Mouse (Mus musculus) stomach, postnatal 0 days (tissue): ENCODE data around the gene Gsk3a. TPM values are rescaled to one million over a fixed set of nuclear protein-coding genes. Genes with fewer than 3 reads are reported as not detected.
A peak's percentile ranks its signal among the peaks of the same experiment; 100 is the strongest.

Source experiments
- ATAC-seq: fragments of 200-750 bp; cut with Nextera tagmentation; 2 replicates; pipeline ENCODE4 v1.8.0; 2017; ENCODE audit not compliant: low FRiP score, low TSS enrichment
- DNase-seq: peaks from one replicate; pipeline ENCODE4 v3.0.0-alpha.2; 2016; ENCODE audit warnings: low spot score
- H3K27ac ChIP-seq: fragments of 300-500 bp; sonication (generic); replicated peaks from 2 replicates; pipeline ENCODE4 v1.5.1; 2014; ENCODE audit warnings: mild to moderate bottlenecking, control low read depth
- H3K27me3 ChIP-seq: fragments of 300-500 bp; sonication (generic); 2 replicates; pipeline ENCODE4 v1.6.1; 2014; ENCODE audit warnings: low read length; ENCODE audit not compliant: control insufficient read depth, insufficient read depth
- H3K36me3 ChIP-seq: fragments of 300-500 bp; sonication (generic); 2 replicates; pipeline ENCODE4 v1.6.1; 2014; ENCODE audit warnings: low read length, mixed read lengths; ENCODE audit not compliant: control insufficient read depth, insufficient read depth
- H3K4me1 ChIP-seq: fragments of 300-500 bp; sonication (generic); replicated peaks from 2 replicates; pipeline ENCODE4 v1.6.1; 2014; ENCODE audit warnings: antibody characterized with exemption; ENCODE audit not compliant: control insufficient read depth, insufficient read depth
- H3K4me2 ChIP-seq: fragments of 300-500 bp; sonication (generic); replicated peaks from 2 replicates; pipeline ENCODE4 v1.6.1; 2014; ENCODE audit warnings: low read depth, mild to moderate bottlenecking, control low read depth, moderate library complexity
- H3K4me3 ChIP-seq: fragments of 300-500 bp; sonication (generic); 2 replicates; pipeline ENCODE4 v1.5.1; 2014; ENCODE audit warnings: low read depth, low read length, control low read depth
- H3K9ac ChIP-seq: fragments of 300-500 bp; sonication (generic); 2 replicates; pipeline ENCODE4 v1.6.1; 2014; ENCODE audit warnings: mild to moderate bottlenecking, low read length, control low read depth, mixed read lengths
- H3K9me3 ChIP-seq: fragments of 300-500 bp; sonication (generic); 2 replicates; pipeline ENCODE4 v1.6.1; 2016; ENCODE audit warnings: low read length; ENCODE audit not compliant: control insufficient read depth
- CTCF ChIP-seq: IDR thresholded peaks from 2 replicates; pipeline ENCODE4 v1.5.1; 2016; ENCODE audit warnings: antibody characterized with exemption, low read depth, mild to moderate bottlenecking, moderate library complexity
- EP300 ChIP-seq: optimal IDR thresholded peaks from 2 replicates; pipeline ENCODE3; 2016; ENCODE audit warnings: antibody characterized with exemption
- WGBS: fragments of 180-500 bp; shearing (Covaris S2); extraction: QIAGEN DNeasy Blood & Tissue Kit; methylation state at CpG from one replicate; pipeline ENCODE4 v1.1.7; 2014; 5-methylcytosine and 5-hydroxymethylcytosine counted together
- polyA plus RNA-seq: library from polyadenylated mRNA; unstranded; fragments of >200 nt; fragmentation: Nextera tagmentation; extraction: Ambion mirVana; gene quantifications from 2 replicates; pipeline ENCODE4 v1.2.1, GENCODE M21; 2015

The Gsk3a gene
- polyA plus RNA-seq, 1 experiment from 2014 or later, result 5.1 TPM

- no peaks in the 10 kb centered on the region for H3K27me3 ChIP-seq
- TF ChIP-seq EP300, result no peak
- TF ChIP-seq CTCF, result peak; percentile 41
- peak within 1 kb of the TSS; percentile 88 for H3K27ac ChIP-seq
- H3K4me2 ChIP-seq, result peak within 1 kb of the TSS; percentile 85
- H3K9ac ChIP-seq, result peak within 1 kb of the TSS; percentile 79
- DNase-seq (peak; percentile 98), ATAC-seq (peak; percentile 89)
- under 1% methylated on average over 42 of the region's 45 CpGs for WGBS
- peak within 1 kb of the TSS; percentile 74 for H3K4me3 ChIP-seq
- H3K36me3 ChIP-seq, result peaks cover 12% of the 10 kb centered on the region; the same call in 1 of the 2 replicates
- peaks cover 11% of the 10 kb centered on the region for H3K4me1 ChIP-seq
- H3K9me3 ChIP-seq, result no peaks in the 10 kb centered on the region
Observed at GRCm38 (mm10) chr7:25221102-25221883, 16.4 kb downstream of the Gsk3a start, which contains the start of gene Zfp526. TSS of gene Zfp526 (plus strand) at chr7:25221425.

DNA sequence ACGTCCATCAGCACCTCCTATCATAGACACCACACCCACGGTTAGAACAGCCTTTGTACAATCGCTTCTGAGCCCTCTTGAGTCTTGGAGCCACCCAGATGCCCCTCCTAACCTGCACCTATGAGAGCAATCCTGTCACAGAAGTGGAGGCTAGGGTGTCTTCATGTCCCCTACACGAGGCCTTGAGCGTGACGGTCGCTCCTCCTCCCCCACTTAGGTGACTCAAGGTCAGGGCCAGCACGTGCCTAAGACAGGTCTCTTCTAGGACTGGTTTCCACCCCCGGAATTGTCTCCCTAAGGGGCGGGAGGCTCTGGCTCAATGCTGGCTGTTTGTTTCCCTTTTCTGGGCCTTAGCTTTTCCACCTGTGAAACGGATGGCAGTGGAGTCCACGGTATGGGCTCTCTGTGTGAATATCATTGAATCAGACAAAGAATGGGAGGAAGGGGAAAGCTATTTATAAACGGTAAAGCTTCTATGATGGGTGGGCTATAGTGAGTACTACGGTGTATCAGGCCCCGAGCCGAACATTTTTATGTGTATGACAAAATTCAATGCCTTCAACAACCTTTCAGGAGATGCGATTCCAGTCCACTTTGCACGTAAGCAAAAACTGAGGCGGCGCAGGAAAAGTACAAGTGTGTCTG, 17.1 kb downstream of the Gsk3a start, which contains the start of gene Dedd2:
Gene Dedd2 (minus strand): TSS at position 159 of the 645 bp plus-strand sequence.
- H3K9ac ChIP-seq, result peak within 1 kb of the TSS; percentile 82
- no peaks in the 10 kb centered on the region for H3K9me3 ChIP-seq
- peaks cover 7% of the 10 kb centered on the region; the same call in 1 of the 2 replicates for H3K36me3 ChIP-seq
- H3K4me2 ChIP-seq, result peak within 1 kb of the TSS; percentile 85
- peak within 1 kb of the TSS; percentile 88 for H3K27ac ChIP-seq
- H3K4me3 ChIP-seq, result peak within 1 kb of the TSS; percentile 74
- no peaks in the 10 kb centered on the region for H3K27me3 ChIP-seq
- no peak for ATAC-seq
- H3K4me1 ChIP-seq, result peaks cover 11% of the 10 kb centered on the region
- WGBS, result 3% methylated on average over 20 of the region's 20 CpGs
- peak; percentile 60 for DNase-seq
- TF ChIP-seq EP300, result no peak
- no peak for TF ChIP-seq CTCF

DNA sequence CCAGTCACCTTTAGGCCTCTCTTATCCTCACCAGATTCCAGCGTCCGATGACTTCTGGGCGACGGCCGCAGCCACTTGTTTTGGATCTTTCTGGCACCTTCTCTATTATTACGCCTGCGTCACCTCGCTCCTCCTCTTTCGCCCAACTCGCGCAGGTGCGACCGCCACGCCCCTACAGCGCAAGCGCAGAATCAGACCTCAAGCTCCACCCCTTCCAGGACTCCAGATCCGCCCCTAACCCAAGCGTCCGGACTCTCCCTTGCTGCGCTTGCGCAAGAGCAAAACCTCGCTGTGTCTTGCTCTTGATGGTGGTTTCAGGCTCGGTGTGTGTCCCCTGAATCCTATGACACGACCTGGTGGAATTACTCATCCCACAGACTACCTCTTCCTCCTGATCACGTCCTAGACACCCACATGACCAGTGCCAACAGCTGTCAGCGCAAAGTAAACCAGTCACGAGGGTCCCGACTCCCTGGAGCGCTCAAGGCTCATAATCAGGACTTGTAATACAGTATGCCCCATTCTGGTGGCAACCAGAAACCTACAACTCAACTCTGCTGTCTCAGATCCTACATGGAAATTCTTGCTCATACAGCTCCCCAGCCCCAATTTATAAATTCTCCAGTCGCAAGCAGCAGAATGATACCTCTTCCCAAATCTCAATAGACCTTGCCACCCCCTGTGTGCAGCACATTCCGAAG, 17.7 kb downstream of the Gsk3a start:
- Histone ChIP-seq H3K9ac (peak overlapping the region; percentile 82), H3K9me3 (no peaks in the 10 kb centered on the region), H3K36me3 (peaks cover 3% of the 10 kb centered on the region; the same call in 1 of the 2 replicates), H3K27me3 (no peaks in the 10 kb centered on the region), H3K4me2 (peak overlapping the region; percentile 85), H3K4me3 (peak overlapping the region; percentile 72), H3K27ac (peak overlapping the region; percentile 88), H3K4me1 (peaks cover 11% of the 10 kb centered on the region)
- ATAC-seq (peak; percentile 79), DNase-seq (peak; percentile 97)
- WGBS, result 2% methylated on average over 31 of the region's 31 CpGs
- TF ChIP-seq EP300, result no peak
- TF ChIP-seq CTCF, result no peak

DNA sequence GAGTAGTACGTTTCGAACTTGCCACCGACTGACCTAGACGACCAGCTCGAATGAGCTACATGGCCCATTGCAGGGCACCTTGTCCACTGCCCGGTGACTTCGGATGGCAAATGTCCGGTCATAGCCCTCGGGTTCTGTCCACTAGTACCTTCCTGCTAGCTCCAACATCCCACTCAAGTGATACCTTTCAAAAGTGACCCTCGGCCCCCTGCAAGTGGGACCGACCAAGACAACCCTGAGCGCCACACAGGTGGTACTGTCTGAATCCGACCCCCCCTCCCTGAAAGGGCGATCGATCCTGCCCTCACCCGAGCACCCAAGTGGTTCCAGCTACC, 18.3 kb downstream of the Gsk3a start:
- H3K27me3 ChIP-seq, result no peaks in the 10 kb centered on the region
- peak overlapping the region; percentile 88 for H3K27ac ChIP-seq
- peaks cover 11% of the 10 kb centered on the region for H3K4me1 ChIP-seq
- H3K9ac ChIP-seq, result peak overlapping the region; percentile 82
- H3K4me2 ChIP-seq, result peak overlapping the region; percentile 85
- H3K4me3 ChIP-seq, result peak overlapping the region; percentile 72
- H3K9me3 ChIP-seq, result no peaks in the 10 kb centered on the region
- TF ChIP-seq CTCF, result no peak
- TF ChIP-seq EP300, result no peak
- 1% methylated on average over 16 of the region's 16 CpGs for WGBS
- no peak; the same call in 1 of the 2 replicates for ATAC-seq
- DNase-seq, result no peak
- H3K36me3 ChIP-seq, result peaks cover under 1% of the 10 kb centered on the region; the same call in 1 of the 2 replicates

GRCm38 (mm10) chr7:25218705-25219415, 18.8 kb downstream of the Gsk3a start:
- H3K4me2 ChIP-seq, result peak overlapping the region; percentile 85
- ATAC-seq, result peak; percentile 11; the same call in 1 of the 2 replicates
- H3K36me3 ChIP-seq, result no peaks in the 10 kb centered on the region
- no peaks in the 10 kb centered on the region for H3K27me3 ChIP-seq
- peak overlapping the region; percentile 82 for H3K9ac ChIP-seq
- WGBS, result under 1% methylated on average over 49 of the region's 53 CpGs
- H3K4me1 ChIP-seq, result peaks cover 11% of the 10 kb centered on the region
- peak overlapping the region; percentile 72 for H3K4me3 ChIP-seq
- DNase-seq, result peak; percentile 65
- H3K9me3 ChIP-seq, result no peaks in the 10 kb centered on the region
- peak overlapping the region; percentile 88 for H3K27ac ChIP-seq
- no peak for TF ChIP-seq EP300
- TF ChIP-seq CTCF, result 0 out of 2 replicates have a peak, but pooled peaks have one; percentile 1
